Mouse (Mus musculus) neural tube, embryonic 14.5 days (tissue): Measurements from ENCODE around the gene Slc24a3. TPM values are rescaled to one million over a fixed set of nuclear protein-coding genes. Genes with fewer than 3 reads are reported as not detected.

Source experiments
- ATAC-seq: fragments of 200-750 bp; cut with Nextera tagmentation; 2 replicates; pipeline ENCODE4 v1.8.0; 2017; ENCODE audit warnings: low read depth, mild to moderate bottlenecking, moderate TSS enrichment, moderate library complexity
- H3K27ac ChIP-seq: fragments of 300-500 bp; sonication (generic); 2 replicates; pipeline ENCODE4 v1.5.1; 2014; ENCODE audit warnings: low read depth, mild to moderate bottlenecking, control low read depth, low read length, moderate library complexity, mixed read lengths
- H3K27me3 ChIP-seq: fragments of 300-500 bp; sonication (generic); 2 replicates; pipeline ENCODE4 v1.6.1; 2014; ENCODE audit warnings: low read length; ENCODE audit not compliant: control insufficient read depth, insufficient read depth
- H3K36me3 ChIP-seq: fragments of 300-500 bp; sonication (generic); 2 replicates; pipeline ENCODE4 v1.6.1; 2014; ENCODE audit warnings: low read length, mixed read lengths; ENCODE audit not compliant: control insufficient read depth, insufficient read depth
- H3K4me1 ChIP-seq: fragments of 300-500 bp; sonication (generic); 2 replicates; pipeline ENCODE4 v1.6.1; 2014; ENCODE audit warnings: low read length; ENCODE audit not compliant: control insufficient read depth, insufficient read depth
- H3K4me2 ChIP-seq: fragments of 300-500 bp; sonication (generic); 2 replicates; pipeline ENCODE4 v1.6.1; 2014; ENCODE audit warnings: mild to moderate bottlenecking, low read depth, low read length, control low read depth
- H3K4me3 ChIP-seq: fragments of 300-500 bp; sonication (generic); 2 replicates; pipeline ENCODE4 v1.5.1; 2014; ENCODE audit warnings: low read depth, low read length, control low read depth, mixed read lengths
- H3K9ac ChIP-seq: fragments of 300-500 bp; sonication (generic); replicated peaks from 2 replicates; pipeline ENCODE4 v1.6.1; 2014; ENCODE audit warnings: low read depth, mild to moderate bottlenecking, control low read depth, low read length, mixed read lengths
- H3K9me3 ChIP-seq: fragments of 300-500 bp; sonication (generic); 2 replicates; pipeline ENCODE4 v1.6.1; 2016; ENCODE audit warnings: low read length; ENCODE audit not compliant: control insufficient read depth
- WGBS: fragments of 180-500 bp; shearing (Covaris S2); extraction: QIAGEN DNeasy Blood & Tissue Kit; methylation state at CpG from one replicate; pipeline ENCODE4 v1.1.7; 2014; 5-methylcytosine and 5-hydroxymethylcytosine counted together
- polyA plus RNA-seq: library from polyadenylated mRNA; unstranded; fragments of >200 nt; fragmentation: Nextera tagmentation; extraction: Ambion mirVana; gene quantifications from 2 replicates; pipeline ENCODE4 v1.2.1, GENCODE M21; 2014

Slc24a3 gene
- polyA plus RNA-seq, 1 experiment from 2014 or later, result 31.2 TPM

DNA sequence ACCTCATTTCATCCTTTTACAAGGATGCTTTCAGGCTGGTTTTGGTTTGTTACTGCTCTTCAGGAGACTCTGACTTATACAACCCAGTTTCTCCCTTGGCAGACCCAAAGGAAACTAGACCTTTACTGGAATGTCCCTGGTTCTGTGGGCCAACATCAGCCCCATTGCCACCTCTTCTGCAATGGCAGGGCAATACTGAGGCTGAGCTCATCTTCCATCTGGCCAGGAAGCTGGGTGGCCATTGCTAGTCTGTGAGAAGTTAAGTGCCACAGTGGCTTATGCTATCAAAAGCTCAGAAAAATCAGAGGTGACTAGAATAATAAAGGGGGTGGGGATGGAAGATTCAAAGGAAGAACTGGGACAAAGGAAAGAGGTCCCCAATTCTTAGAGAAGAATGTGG, 154.2 kb downstream of the Slc24a3 start:
- H3K27me3 ChIP-seq, result no peaks in the 10 kb centered on the region
- H3K27ac ChIP-seq, result no peak overlapping the region
- no peaks in the 10 kb centered on the region for H3K36me3 ChIP-seq
- no peak for ATAC-seq
- no peak overlapping the region for H3K9ac ChIP-seq
- H3K4me2 ChIP-seq, result no peak overlapping the region
- no peaks in the 10 kb centered on the region for H3K9me3 ChIP-seq
- no peak overlapping the region for H3K4me3 ChIP-seq
- no peaks in the 10 kb centered on the region for H3K4me1 ChIP-seq

DNA sequence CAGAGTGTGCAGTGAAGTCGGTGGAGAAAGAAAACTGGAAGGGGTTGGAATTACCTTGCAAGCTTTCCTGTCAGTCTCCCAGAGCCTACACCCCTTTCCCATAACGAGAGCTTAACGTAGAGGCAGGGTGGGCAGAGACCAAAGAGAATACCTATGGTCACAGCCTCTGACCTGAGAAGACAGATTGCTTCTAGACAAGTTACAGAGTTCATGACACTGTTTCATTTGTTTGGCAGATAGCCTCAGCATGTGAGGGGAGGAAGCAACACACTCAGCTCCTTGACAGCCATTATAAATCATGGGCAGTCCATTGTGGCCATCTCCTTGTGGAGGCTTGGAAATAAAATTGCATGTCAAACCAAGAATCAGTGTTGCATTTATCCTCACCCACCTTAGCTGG, 156.9 kb downstream of the Slc24a3 start:
- WGBS, result 33% methylated on average over 3 of the region's 3 CpGs

DNA sequence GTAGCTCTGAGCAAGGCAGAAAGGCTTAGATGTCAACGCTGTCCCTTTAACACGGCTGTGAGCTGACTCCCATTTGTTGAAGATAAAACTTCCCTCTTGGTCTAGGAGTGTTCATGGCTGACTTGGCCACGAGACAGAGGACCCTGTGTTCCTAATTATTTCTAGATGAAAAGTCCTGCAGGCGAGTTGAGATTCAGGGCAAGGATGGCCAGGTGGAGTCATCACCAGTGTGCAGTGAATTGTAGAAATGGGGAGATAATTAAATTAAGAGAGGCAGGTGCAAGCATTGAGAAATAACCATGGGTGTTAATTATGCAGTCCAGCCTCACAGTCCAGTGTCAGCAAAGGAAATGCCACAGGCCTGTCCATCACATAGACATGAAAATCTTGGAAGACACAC, 158.3 kb downstream of the Slc24a3 start:
- no peak for ATAC-seq
- 79% methylated on average over 4 of the region's 4 CpGs for WGBS
- Histone ChIP-seq H3K27me3 (no peaks in the 10 kb centered on the region), H3K4me2 (no peak overlapping the region), H3K4me1 (no peaks in the 10 kb centered on the region), H3K9ac (no peak overlapping the region), H3K4me3 (no peak overlapping the region), H3K27ac (no peak overlapping the region), H3K9me3 (no peaks in the 10 kb centered on the region), H3K36me3 (no peaks in the 10 kb centered on the region)

More for the DNA sequence above, 156.9 kb downstream of the Slc24a3 start:
- H3K36me3 ChIP-seq, result no peaks in the 10 kb centered on the region
- H3K9ac ChIP-seq, result no peak overlapping the region
- H3K27ac ChIP-seq, result no peak overlapping the region
- no peaks in the 10 kb centered on the region for H3K9me3 ChIP-seq
- H3K27me3 ChIP-seq, result no peaks in the 10 kb centered on the region
- H3K4me3 ChIP-seq, result no peak overlapping the region
- no peak for ATAC-seq
- H3K4me1 ChIP-seq, result no peaks in the 10 kb centered on the region
- H3K4me2 ChIP-seq, result no peak overlapping the region

DNA sequence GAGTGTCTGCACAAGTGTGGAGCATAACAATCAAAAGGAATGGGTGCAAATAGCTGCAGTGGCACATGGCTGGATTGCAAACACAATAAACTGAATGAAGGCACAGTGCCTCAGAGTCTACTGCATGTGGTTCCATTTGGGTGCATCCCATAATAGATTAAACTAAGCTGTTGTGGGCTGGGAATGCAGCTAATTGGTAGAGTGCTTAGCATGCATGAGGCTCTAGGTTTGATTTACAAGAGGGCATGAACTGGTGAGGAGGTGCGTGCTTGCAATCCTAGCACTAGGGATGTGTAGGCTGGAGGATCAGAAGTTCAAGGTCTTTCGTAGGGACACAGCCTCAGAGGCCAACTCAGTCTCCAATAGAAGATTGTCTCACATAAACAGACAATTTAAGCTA, 159.0 kb downstream of the Slc24a3 start:
- Histone ChIP-seq H3K9me3 (no peaks in the 10 kb centered on the region), H3K36me3 (no peaks in the 10 kb centered on the region), H3K4me2 (no peak overlapping the region), H3K4me1 (no peaks in the 10 kb centered on the region), H3K27ac (no peak overlapping the region), H3K4me3 (no peak overlapping the region), H3K9ac (no peak overlapping the region), H3K27me3 (no peaks in the 10 kb centered on the region)
- no peak for ATAC-seq
- WGBS, result 72% methylated on average over 2 of the region's 2 CpGs

DNA sequence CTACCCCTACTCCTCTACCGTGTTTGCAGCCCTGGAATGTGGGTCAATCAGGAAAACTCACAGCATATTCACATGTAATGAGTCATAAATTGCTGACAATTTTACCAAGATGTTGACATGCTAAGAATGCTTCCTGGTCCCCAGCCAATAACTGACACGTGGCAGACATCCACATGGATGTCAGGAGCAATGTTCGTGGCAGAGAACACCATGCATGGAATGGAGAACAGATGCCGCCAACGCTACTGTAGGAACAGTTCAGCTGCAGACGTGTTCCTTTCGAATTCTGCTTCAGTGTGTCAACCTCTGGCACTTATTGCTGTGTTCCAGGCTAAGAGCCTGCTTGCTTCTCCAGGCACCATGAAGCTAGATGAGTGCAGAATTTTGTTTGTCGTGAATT, 162.2 kb downstream of the Slc24a3 start:
- Histone ChIP-seq H3K27ac (no peak overlapping the region), H3K9ac (no peak overlapping the region), H3K4me2 (no peak overlapping the region), H3K9me3 (no peaks in the 10 kb centered on the region), H3K4me1 (no peaks in the 10 kb centered on the region), H3K36me3 (no peaks in the 10 kb centered on the region), H3K27me3 (no peaks in the 10 kb centered on the region), H3K4me3 (no peak overlapping the region)
- no peak for ATAC-seq
- 86% methylated on average over 8 of the region's 8 CpGs for WGBS

DNA sequence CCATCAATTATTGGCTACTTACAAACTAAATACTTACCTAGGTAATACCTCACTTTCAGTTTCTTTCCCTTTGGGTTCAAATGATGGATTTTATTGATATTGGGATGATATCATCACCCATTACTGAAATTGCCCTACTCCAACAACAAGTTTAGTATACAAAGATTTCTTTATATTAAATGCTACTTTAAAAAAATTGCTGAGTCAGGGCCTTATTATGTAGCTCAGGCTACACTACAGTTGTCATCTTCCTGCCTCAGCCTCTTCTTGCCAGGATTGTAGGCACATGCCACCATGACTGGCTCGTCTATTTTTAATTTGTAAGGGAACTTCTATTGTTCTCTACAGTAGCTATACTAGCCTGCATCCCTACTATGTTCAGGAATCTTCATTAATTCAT, 164.0 kb downstream of the Slc24a3 start:
- Histone ChIP-seq H3K27me3 (no peaks in the 10 kb centered on the region), H3K4me1 (no peaks in the 10 kb centered on the region), H3K36me3 (no peaks in the 10 kb centered on the region), H3K4me3 (no peak overlapping the region), H3K9me3 (no peaks in the 10 kb centered on the region), H3K4me2 (no peak overlapping the region), H3K9ac (no peak overlapping the region), H3K27ac (no peak overlapping the region)
- no peak for ATAC-seq
- 82% methylated on average over 1 of the region's 1 CpGs for WGBS

DNA sequence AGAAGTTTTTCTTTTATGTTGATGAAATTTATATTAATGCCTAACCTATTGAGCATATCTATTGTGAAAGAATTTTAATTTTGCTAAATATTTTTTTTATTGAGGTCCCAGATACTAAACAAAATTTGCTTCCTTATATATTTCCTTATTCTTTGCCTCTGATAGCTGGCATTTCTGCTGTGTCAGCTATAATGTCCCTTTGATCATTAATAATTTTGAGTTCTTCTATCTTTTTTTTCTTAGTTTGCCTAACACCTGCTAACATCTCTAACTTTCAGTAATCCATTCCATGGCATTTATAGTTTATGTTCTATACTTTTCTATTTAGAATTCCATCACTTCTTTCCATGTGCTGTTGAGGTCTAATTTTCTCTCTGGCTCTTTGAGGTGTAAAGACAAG, 165.9 kb downstream of the Slc24a3 start:
- Histone ChIP-seq H3K9me3 (no peaks in the 10 kb centered on the region), H3K4me2 (no peak overlapping the region), H3K9ac (no peak overlapping the region), H3K36me3 (no peaks in the 10 kb centered on the region), H3K27me3 (no peaks in the 10 kb centered on the region), H3K4me1 (no peaks in the 10 kb centered on the region), H3K27ac (no peak overlapping the region), H3K4me3 (no peak overlapping the region)
- no peak for ATAC-seq

DNA sequence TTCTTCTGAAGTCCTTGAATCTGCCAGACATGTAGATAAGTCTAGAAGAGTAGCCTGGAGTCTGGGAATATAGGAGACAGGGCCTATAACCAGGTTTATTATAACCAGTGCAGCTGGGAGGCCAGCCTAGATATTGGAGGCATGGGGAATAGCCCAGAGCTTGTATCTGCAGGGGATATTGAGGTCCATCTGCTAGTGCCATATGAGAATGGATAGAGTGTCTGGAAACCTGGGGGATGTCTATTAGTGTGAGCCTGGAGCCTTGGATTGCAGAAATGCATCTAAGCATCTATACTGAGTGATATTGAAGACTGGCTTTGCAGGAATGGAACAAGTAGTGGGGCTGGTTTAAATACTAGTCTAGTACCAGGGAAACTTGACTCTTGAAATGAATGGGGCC, 168.9 kb downstream of the Slc24a3 start:
- H3K9me3 ChIP-seq, result no peaks in the 10 kb centered on the region
- no peaks in the 10 kb centered on the region for H3K36me3 ChIP-seq
- no peak overlapping the region for H3K4me3 ChIP-seq
- no peaks in the 10 kb centered on the region for H3K27me3 ChIP-seq
- no peak for ATAC-seq
- H3K27ac ChIP-seq, result no peak overlapping the region
- no peak overlapping the region for H3K4me2 ChIP-seq
- no peak overlapping the region for H3K9ac ChIP-seq
- H3K4me1 ChIP-seq, result no peaks in the 10 kb centered on the region

DNA sequence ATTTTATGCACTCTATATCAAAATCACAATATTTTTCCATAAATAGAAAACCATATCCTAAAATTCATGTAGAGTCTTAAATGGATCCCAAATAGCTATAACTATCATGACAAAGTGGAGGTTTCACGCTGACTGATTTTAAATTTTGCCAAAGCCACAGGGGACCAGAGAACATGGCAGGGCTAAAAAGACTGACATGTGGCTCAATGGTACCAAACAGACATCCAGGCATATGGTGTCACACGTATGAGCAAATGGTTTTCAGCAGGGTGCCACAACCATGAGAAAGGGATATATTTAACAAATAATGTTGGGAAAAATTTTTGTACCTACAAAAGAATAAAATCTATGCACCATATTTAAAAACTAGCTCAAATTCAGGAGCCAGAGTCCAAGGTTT, 173.3 kb downstream of the Slc24a3 start:
- no peaks in the 10 kb centered on the region for H3K4me1 ChIP-seq
- H3K36me3 ChIP-seq, result no peaks in the 10 kb centered on the region
- no peak overlapping the region for H3K4me3 ChIP-seq
- no peak overlapping the region for H3K4me2 ChIP-seq
- H3K27ac ChIP-seq, result no peak overlapping the region
- H3K9me3 ChIP-seq, result no peaks in the 10 kb centered on the region
- ATAC-seq, result no peak
- no peaks in the 10 kb centered on the region for H3K27me3 ChIP-seq
- 65% methylated on average over 2 of the region's 2 CpGs for WGBS
- no peak overlapping the region for H3K9ac ChIP-seq

DNA sequence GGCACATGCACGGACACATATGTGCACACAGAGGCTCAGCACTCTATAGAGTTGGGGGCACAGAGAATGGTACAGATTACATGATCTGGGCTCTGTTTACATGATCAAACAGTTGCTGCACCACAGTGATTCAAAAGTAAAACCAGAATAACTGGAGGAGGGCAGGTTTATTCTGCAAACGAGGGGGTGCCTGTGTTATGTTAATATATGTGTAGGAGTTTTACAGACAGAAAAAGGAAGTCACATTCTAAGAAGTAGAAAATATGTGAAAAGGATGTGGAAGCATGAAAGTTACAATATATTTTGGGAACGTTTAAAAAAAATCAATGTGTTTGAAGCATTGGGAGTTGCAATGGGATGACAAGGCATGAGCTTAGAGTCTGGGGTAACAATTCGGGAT, 175.4 kb downstream of the Slc24a3 start:
- Histone ChIP-seq H3K27ac (no peak overlapping the region), H3K4me3 (no peak overlapping the region), H3K9me3 (no peaks in the 10 kb centered on the region), H3K27me3 (no peaks in the 10 kb centered on the region), H3K4me2 (no peak overlapping the region), H3K36me3 (no peaks in the 10 kb centered on the region), H3K9ac (no peak overlapping the region), H3K4me1 (no peaks in the 10 kb centered on the region)
- no peak for ATAC-seq
- WGBS, result 82% methylated on average over 4 of the region's 4 CpGs
